Mouse (Mus musculus) frontal cortex, adult (tissue): ENCODE results near the gene Kat6b.
"Not testable (repeated sequence)": the region's sequence is repeated elsewhere in the genome, so short reads cannot be mapped to it uniquely, and the experiment has no call there.

Source experiments
- ATAC-seq: cut with Nextera tagmentation; 2 replicates; pipeline ENCODE4 v1.9.2; 2017; ENCODE audit warnings: mild to moderate bottlenecking, moderate library complexity, mixed read lengths; ENCODE audit not compliant: low TSS enrichment

Kat6b gene

DNA sequence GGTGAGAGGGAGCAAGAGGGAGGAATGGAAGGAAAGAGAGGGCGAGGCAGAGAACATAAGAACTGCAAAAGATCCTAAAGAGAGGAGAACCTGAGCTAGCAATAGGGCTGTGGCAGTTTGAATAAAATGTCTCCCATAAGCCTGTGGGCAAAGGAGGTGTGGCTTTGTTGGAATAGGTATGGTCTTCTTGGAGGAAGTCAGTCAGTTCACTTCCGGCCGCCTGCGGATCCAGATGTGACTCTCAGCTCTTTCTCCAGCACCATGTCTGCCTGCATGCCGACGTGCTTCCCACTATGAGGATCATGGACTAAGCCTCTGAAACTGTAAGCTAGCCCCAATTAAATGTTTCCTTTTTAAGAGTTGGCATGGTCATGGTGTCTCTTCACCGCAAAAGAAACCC is at the start of gene Kat6b:
Gene Kat6b, plus strand, starts transcription at position 204 of the 400 bp plus-strand sequence.
- ATAC-seq: no peak

DNA sequence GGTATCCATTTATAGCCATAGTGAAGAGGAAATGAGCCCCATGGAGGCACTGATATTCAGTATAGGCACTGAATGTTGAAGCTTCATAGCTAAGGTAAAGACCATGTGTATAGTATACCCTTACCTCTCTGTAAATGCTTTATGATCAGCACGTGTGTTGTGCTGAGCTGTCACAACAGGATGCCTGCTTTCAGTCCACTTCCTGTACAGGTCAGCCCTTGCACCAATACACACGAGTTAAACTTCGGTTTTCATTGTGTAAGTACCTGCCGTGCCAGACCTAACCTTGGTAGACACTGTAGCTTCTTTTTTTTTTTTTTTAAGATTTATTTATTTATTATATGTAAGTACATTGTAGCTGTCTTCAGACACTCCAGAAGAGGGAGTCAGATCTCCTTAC is 47.8 kb upstream of the Kat6b start:
- no peak for ATAC-seq

- no peak for ATAC-seq
Observed at GRCm38 (mm10) chr14:21433995-21434394, 47.2 kb upstream of the Kat6b start.

GRCm38 (mm10) chr14:21434686-21435085 is 46.5 kb upstream of the Kat6b start:
- ATAC-seq: no peak

DNA sequence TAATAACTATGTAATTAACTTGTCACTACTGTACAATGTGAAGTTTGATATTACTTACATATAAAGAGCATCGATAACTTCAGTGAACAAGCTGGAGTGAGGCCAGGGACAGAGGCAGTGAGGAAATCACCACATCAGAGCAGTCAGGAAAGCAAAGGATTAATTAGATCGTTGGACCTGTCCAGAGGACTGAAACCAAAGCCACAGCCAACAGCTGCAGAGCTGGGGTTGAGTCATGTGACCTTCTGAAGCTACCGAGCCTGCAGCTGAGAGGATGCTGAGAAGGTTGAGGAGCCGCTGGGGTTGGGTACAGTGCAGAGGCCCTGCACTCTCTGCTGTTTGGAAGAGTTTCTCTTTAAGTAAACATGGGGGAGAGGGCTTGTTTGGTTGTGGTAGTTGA is 41.4 kb upstream of the Kat6b start:
- ATAC-seq: no peak

DNA sequence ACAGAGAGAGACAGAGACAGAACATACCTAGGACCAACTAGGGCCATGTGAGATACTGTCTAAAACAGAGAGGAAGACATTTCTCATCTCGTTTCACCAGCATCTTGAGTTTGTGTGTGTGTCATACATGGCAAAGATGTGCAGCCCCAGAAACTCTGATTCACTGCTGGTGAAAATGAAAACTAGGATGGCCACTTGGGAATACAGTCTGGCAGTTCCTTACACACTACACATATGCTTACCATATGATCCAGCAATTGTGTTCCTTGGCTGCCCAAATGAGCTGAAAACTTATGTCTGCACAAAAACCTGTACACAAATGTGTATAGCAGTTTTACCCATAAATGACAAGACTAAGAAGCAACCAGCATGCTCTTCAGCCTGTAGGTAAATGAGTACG is 40.7 kb upstream of the Kat6b start:
- no peak for ATAC-seq

- ATAC-seq: no peak
Observed at GRCm38 (mm10) chr14:21441772-21442533, 39.3 kb upstream of the Kat6b start.

DNA sequence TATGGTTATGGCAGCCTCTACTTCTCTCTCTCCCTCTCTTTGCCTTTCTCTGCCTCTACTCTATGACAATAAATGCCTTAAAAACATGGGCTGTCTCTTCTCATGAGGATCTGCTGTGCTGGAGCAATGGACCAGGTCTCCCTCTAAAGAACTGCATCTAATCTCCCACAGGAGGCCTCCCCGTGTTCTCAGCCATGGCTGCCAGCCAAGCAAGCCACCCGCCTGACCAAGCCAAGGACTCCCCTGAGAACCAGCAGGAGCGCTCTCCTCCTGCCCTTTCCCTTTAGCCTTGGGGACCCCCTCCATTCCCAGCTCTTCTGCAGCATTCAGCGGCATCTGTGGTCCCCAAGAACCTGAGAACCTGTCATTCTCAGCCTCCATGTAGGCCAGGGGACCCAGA is 28.7 kb upstream of the Kat6b start:
- no peak for ATAC-seq

DNA sequence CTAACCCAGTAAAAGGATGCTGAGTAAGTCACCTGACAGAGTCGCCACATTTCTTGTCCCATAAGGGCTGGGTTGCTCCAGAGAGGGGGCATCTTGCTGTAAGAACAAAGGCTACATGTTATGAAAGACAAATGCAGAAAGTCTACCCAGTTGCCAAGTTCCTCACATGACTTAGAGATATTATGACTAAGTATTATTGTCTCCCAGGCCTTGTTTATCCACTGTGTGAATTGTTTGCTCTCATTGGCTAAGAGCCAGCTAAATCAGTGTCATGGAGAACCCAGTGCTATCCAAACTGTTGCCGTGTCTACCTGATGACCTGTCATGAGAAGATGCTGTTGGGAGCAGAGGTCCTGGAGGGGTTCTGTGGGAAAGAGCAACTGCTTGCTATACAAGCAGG is 27.3 kb upstream of the Kat6b start:
- no peak for ATAC-seq

GRCm38 (mm10) chr14:21455654-21456350 is 25.4 kb upstream of the Kat6b start:
- no peak for ATAC-seq

DNA sequence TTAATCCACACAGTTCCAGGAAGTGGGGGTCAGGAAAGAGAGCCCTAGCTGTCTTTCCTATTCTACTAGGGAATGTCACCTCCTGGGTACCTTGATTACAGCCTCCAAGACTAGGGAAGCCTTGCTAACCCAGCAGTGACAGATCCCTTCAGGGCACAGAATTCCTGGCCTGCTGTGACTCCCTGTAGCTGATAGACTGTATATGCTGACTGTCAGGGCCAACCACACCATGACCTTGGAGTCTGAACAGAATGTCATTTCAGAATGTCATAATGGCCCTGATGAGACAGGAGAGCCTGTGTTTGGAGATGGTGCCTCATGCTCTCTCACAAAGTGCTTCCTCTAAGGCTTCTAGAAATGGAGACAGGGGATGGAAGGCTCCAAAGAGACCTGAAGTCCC is 24.7 kb upstream of the Kat6b start:
- ATAC-seq: no peak

GRCm38 (mm10) chr14:21457876-21458275 is 23.4 kb upstream of the Kat6b start:
- no peak for ATAC-seq

DNA sequence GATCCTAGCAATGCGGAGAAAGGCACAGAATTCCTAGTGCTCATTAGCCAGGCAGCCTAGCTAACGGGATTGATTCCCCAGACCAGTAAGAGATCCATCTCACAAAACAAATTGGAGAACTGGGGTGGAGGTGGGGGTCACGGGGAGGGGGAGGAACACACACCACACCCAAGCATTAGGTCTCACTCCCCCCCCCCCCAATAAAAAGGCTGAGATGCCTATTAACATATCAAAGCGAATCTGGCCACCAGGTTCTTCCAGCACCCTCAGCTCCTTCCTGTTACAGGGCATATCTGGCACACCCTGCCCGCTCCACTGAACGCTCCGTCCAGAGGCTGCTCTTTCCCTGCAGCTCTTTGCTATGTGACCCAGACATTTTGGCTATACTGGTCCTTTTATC is 22.5 kb upstream of the Kat6b start:
- no peak for ATAC-seq

DNA sequence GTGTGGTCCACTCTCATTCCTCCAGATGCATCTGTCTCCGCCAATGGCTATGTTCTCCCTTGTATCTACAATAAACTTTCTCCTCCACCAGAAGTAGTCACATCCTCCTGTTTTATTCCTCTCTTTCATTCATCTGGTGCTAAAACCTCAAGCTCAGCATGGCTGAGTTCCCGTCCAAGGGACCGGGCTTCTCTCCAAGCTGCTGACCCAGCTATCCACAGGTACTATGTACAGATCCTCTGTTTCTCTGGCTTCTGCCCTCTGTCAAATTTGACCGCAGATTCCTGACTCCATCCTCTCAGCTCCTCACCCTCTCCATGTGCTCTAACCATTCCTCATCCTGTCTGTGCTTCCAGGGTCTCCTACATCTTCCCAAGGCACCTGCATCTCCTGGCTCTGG is 22.1 kb upstream of the Kat6b start:
- ATAC-seq: no peak

GRCm38 (mm10) chr14:21462398-21462797 is 18.8 kb upstream of the Kat6b start:
- no peak for ATAC-seq

DNA sequence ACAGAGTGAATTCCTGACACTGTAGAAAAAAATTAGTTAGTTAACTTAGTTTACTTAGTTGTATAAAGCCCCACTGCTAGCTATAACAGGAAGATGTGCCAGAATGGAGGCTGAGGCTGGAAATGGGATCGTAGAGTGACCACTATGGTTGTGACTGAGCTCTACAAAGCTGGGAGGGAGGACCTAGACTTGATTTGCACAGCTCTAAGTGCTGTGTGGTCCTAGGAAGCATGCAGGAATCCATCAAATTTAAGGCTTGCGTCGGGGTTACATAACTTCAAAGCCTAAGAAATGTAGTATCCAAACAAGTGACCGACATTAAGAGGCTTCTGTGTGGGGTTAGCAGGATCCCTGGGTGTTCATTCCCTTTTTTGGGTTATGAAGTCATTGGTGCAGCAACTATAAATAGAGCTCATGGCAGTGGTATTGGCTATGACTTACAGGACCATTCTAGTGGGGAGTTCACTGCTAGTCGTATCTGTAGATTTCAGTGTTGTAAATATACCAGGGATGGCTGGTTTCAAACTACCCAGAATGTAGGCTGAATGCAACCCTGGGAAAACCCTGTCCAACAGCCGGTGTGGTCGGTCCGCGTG is 18.0 kb upstream of the Kat6b start:
- ATAC-seq: no peak

- ATAC-seq: no peak
Observed at GRCm38 (mm10) chr14:21470386-21470785, 10.8 kb upstream of the Kat6b start.

DNA sequence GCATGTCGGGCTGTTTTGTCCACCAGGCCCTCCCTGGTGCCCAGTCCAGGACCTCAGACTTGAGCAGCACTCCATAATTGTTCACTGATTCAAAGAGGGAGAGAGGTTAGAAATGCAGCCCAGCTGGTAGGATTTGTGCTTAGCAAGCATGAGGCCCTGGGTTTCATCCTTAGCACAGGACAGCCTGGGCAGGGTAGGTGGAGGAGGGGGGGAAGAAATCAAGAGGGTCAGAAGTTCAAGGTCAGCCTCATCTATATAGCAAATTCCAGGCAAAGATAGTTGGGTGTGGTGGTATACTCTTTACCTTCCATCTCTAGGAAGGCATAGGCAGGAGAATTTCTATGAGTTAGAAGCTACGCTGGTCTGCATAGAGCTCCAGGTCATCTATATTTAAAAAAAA is 9.3 kb upstream of the Kat6b start:
- no peak for ATAC-seq

DNA sequence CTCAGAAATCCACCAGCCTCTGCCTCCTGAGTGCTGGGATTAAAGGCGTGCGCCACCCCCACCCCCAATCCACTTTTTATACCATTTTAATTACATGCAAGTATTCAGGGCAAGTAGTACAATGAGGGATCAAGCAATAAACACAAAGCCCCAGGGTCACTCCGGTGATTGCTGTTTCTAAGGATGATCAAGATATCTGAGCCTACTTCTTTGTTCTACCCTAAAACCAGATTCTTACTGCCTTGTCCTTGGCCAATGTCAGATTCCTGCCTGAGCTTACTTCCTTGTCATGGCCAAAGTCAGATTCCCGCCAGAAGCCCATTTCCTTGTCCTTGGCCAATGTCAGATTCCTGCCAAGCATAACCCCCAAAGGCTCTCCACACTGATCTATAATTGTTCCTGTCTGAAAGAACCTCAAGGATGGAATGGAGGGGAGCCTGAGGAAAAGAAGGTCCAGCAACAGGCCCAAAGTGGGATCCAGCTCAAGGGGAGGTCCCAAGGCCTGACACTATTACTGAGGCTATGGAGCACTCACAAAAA is 6.6 kb upstream of the Kat6b start:
- not testable (repeated sequence) for ATAC-seq

- ATAC-seq: no peak
Observed at GRCm38 (mm10) chr14:21477181-21477580, 4.1 kb upstream of the Kat6b start.

DNA sequence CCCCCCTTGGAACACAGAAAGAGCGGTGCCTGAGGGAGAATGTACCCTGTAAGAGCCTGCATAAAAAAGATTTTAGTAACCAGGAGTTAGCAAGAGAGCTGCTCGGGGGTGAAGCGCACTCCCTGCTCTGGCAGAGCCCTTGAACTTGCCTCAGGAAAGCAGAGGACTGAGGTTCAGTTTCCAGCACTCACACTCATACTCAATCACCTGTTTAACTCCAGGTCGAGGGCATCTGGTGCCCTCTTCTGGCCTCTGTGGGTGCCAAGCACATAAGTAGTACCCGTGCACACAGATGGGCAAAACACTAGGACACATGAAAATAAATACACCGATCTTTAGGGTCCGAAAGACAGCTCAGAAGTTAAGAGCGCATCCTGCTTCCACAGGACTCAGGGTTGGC is 1.7 kb upstream of the Kat6b start:
- ATAC-seq: no peak

DNA sequence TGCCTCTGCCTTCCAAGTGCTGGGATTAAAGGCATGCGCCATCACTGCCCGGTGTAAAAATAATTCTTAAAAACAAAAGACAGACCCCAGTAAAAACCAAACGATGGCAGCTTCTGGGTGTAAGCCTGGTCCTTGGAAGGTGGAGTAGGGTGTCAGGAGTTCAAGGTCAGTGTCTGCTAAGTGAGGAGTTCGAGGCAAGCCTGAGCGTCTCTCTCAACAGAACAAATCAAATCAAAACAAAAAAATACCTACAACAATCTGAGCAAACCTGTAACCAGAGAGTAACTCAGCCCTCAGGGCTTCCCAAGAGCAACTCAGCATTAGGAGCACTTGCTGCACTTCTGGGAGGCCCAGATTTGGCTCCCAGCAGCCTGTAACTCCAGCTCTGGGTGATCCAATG is 1.0 kb upstream of the Kat6b start:
- ATAC-seq: no peak

DNA sequence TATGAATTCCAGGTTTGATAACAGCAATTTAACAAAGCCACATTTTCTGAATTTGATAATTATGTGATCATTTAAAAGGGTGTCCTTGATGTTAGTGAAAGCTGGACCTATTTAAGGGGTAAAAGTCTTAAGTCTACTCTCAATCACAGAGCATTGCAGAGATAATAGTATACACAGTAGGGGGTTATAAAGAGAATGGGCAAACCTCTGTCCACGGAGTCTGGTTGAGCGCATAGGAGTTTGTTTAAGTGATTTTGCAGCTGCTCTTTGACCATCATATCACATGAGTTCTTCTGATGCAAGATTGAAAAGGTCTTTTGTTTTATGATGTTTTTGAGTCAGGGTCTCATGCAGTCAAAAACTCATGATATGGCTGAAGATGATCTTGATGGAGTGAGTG is 3.0 kb downstream of the Kat6b start:
- no peak for ATAC-seq
